Mouse (Mus musculus) brown adipose tissue, adult 24 weeks (tissue): ENCODE results near the gene Plekha6. TPM values are rescaled to one million over a fixed set of nuclear protein-coding genes. Genes with fewer than 3 reads are reported as not detected.

Experiments
- H3K27ac ChIP-seq: fragments of 200-500 bp; replicated peaks from 2 replicates; pipeline ENCODE4 v1.5.1; 2012; ENCODE audit warnings: low read depth, mild to moderate bottlenecking, low read length
- H3K4me1 ChIP-seq: fragments of 200-500 bp; 2 replicates; pipeline ENCODE4 v1.6.1; 2012; ENCODE audit warnings: low read length, mixed read lengths; ENCODE audit not compliant: control insufficient read depth, insufficient read depth, insufficient read length
- H3K4me3 ChIP-seq: fragments of 200-500 bp; 2 replicates; pipeline ENCODE4 v1.5.1; 2012; ENCODE audit warnings: low read depth, mild to moderate bottlenecking, low read length, moderate library complexity; ENCODE audit not compliant: insufficient read depth
- polyA plus RNA-seq: library from polyadenylated mRNA; stranded (reverse); fragments of >200 nt; gene quantifications from 2 replicates; pipeline ENCODE4 v1.2.4, GENCODE M21; 2012; ENCODE audit not compliant: missing spikeins, insufficient read depth, insufficient read length

Plekha6 gene
- polyA plus RNA-seq, 1 experiment: 4.2 TPM

DNA sequence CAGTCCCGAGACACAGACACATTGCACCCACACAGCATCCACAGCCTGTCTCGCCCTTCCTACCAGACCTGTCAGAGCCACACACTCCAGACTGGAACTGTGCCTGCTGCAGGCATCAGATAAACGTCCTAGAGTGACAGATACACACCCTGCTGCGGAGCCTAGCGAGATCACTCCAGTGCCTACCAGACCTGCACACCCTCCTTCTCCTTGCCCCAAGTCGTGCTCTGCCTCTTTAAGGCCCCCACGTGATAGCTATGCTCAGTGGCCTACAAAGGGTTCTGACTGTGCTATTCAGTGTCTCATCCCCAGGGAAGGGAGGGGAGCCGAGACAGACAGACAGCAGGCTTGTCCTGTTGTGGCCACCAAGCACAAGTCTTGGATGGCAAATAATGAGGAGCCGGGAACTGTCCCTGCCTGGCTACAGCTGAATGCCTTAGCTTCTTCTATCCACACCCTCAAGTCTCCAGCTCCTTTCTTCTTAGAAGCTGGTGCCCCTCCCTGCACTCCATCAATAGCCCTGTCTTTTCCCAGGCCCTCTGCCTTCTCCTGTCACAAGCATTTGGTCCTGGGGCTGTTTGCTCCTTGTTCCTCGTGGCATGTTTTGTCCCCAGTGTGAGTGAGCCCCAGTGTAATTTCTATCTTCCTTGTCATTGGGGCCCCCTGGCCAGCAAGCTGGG is 103.9 kb downstream of the Plekha6 start:
- Histone ChIP-seq H3K27ac (no peak overlapping the region), H3K4me3 (no peak overlapping the region), H3K4me1 (no peaks in the 10 kb centered on the region)

DNA sequence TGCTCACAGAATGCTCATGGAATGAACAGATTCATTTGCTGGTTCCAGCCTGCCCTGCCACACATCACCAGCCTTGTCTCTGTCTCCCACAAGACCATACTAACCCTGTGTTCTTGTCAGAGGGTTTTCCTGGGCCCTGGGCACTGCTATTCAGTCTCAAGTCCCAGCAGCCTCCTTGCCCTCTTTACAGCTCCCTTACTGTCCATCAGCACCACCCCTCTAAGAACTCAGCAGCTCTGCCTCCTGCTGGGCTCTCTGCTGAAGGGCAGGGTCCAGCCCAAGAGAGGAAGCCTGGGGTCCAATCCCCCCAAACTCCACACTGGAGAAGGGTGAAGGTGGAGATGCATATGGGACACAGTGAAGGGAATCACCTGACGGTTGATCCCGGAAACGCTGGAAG is 104.5 kb downstream of the Plekha6 start:
- H3K4me3 ChIP-seq: no peak overlapping the region
- no peaks in the 10 kb centered on the region for H3K4me1 ChIP-seq
- H3K27ac ChIP-seq: no peak overlapping the region

DNA sequence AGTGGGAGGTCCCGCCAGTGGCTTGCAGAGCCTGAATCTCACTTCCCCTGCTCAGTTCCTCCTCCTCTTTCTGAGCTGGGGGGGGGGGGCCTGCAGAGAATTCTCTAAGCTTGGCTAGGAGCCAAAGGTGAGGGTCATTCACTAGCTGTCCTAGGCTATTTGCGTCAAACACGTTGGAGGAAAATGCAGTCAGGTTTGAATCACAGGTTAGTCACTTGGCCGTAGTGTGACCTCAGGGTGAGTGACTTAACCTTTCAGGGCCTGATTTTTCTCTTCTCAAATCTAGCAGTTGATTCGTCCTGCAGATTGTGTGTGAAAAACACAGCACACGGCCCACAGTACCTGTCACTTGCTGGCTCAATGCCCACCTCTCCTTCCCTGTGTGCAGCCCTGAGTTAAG is 106.3 kb downstream of the Plekha6 start:
- H3K4me3 ChIP-seq: no peak overlapping the region
- no peaks in the 10 kb centered on the region for H3K4me1 ChIP-seq
- no peak overlapping the region for H3K27ac ChIP-seq

DNA sequence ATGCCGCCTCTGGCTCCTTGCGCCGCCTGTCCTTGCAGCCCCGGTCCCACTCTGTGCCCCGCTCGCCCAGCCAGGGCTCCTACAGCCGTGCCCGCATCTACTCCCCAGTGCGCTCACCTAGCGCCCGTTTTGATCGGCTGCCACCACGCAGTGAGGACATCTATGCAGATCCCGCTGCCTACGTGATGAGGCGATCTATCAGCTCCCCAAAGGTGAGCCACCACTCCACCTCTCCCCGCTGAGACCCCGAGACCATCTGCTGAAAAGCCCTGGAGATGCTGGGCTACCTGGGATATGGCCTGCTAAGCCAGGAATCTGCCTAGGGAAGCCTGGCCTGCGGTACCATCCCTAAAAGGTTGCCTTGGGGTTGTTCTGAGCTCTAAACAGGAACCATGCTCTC is 110.2 kb downstream of the Plekha6 start:
- no peak overlapping the region for H3K4me3 ChIP-seq
- no peaks in the 10 kb centered on the region for H3K4me1 ChIP-seq
- H3K27ac ChIP-seq: no peak overlapping the region

DNA sequence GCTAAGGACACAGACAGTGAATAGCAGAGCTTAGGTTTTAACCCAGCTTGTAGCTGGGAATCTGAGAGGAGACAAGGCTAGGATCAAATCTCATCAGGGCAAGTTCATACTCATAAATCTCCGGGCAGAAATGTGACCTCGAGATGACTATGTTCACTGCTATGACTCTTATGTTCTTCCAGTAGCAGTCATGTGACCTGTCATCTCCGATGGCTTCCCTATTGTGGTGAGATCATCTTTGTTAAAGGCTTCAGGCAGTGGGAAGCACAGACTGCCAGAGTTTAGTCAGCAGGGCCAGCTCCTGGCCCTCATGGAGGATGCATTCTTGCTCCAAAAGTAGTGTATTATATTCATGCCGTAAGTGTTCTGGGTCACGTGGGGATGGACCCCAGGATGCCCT is 113.0 kb downstream of the Plekha6 start:
- no peaks in the 10 kb centered on the region for H3K4me1 ChIP-seq
- no peak overlapping the region for H3K4me3 ChIP-seq
- H3K27ac ChIP-seq: no peak overlapping the region

DNA sequence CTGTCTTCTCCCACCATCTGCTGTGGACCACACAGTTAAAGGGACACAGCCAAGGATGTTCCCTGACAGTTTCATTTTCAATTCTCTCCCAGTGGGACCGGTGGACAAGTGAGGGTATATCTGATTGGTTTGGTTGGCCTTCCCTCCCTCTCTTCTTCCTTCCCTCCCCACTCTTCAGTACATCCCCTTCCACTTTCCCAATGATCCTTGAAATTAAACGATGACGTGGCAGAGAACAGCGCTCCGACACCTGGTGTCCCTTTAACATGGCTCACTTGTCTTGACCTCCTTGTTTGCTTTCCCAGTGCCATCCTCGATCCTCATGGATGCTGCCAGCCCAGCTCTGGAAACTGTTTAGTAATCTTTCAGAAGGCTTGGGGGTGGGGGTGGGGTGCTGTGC is 114.5 kb downstream of the Plekha6 start:
- Histone ChIP-seq H3K4me1 (no peaks in the 10 kb centered on the region), H3K27ac (no peak overlapping the region), H3K4me3 (no peak overlapping the region)

DNA sequence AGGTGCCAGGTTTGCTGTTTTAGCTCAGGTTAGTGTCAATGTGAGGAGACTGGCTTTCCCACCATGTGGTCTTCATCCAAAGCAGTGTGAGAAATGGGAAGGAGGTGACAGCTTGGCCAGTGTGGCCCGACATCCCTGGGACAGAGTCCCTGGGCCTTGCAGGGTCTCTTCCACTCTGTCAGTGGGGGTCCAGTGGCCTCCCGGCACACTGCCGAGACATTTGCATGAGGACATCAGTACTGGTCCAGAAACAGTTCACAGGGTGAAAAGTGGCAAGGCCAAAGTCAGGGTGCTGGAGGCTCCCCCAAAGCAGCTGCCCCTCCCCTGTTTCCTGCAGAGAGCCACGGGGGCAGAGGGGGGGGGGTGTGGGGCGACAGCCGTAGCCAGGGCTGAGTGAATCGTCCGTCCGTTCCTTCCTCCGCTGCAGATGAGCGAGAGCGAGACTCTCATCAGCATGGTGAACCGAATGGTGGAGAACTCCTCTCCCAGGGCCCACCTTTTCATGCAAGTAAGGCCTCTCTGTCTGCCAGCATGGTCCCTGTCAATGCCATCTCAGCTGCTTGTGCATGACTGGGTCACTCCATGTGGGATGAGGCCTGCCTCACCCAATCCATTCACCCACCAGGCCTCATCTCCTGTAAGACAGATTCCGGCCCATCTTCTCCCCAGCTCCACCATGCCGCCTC is 115.1 kb downstream of the Plekha6 start:
- H3K4me1 ChIP-seq: no peaks in the 10 kb centered on the region
- no peak overlapping the region for H3K4me3 ChIP-seq
- no peak overlapping the region for H3K27ac ChIP-seq

DNA sequence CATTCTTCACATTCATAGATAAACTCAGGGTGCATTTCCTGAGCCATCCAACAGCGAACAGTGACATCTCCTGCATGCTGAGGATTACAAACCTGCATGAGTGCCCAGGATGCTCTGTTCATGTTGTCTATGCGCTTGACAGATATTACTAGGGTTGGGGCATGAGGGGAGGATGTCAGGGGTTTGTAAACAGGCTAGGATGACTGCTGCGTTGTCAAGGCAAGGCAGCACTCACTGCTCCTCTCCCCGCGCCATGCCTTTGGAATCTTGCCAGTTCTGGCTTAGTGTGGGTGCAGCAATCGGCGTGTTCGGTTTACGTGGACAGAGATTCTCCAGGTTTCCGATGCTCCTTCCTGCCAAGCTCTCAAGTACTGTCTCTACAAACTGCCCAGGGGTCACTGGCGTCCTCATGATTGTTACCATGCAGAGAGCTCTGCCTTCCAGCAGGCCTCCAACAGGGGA is 115.7 kb downstream of the Plekha6 start:
- Histone ChIP-seq H3K4me3 (no peak overlapping the region), H3K4me1 (no peaks in the 10 kb centered on the region), H3K27ac (no peak overlapping the region)

DNA sequence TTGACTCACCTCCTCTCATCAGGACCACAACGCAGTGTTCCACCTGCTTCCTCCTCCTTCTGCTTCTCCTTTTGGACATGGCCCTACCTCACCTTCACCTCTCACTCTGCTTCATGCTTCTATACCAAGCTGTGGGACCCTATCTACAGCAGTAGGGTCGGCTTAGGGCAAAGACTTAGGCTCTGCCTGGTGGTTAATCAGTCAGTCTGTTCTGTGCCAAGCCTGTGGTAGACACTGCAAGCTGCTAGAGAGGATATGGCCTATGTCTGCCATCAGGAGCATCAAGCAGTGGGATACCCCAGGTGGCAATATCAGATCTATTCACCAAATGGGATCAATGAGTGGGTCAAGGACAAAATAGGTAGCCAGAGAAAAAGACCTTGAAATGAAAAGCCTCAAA is 116.5 kb downstream of the Plekha6 start:
- Histone ChIP-seq H3K27ac (no peak overlapping the region), H3K4me1 (no peaks in the 10 kb centered on the region), H3K4me3 (no peak overlapping the region)

DNA sequence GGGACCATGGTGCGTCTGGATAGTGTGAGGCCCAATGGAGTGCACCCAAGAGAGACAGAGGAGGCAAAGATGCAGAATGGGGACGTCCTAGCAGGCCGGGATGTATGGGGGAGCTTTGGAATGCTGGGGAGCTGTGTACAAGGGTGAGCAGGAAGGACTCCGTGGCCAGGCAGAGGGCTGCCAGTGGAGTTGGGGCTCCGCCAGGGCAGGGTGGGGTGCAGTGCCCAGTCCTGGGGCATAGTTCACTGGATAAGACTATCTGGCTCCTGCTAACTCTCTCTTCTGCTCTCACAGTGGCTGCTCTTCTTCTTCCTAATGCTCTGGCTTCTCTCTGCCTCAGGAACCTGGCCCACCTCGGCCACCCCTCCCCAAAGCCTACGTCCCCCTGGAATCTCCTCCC is 121.9 kb downstream of the Plekha6 start:
- H3K4me3 ChIP-seq: no peak overlapping the region
- H3K4me1 ChIP-seq: no peaks in the 10 kb centered on the region
- H3K27ac ChIP-seq: no peak overlapping the region

DNA sequence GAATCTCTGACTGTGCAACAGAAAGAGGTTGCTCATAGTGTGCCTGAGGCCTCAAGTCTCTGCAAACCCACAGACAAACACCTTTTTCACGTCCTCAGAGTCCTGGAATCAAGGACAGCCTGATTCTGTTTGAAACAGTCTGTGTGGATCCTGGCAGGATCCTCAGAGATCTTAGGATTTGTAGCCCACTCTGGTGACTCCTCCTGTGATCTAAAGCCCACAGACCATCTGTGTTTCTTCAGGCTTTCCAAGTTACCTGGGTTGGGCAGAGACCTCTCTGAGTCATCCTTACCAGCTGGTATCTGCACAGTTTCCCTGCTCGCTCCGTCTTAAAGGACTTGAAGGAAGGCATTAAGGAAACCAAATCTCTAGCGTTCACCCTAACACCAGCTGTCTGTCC is 123.0 kb downstream of the Plekha6 start:
- Histone ChIP-seq H3K27ac (no peak overlapping the region), H3K4me3 (no peak overlapping the region), H3K4me1 (no peaks in the 10 kb centered on the region)

DNA sequence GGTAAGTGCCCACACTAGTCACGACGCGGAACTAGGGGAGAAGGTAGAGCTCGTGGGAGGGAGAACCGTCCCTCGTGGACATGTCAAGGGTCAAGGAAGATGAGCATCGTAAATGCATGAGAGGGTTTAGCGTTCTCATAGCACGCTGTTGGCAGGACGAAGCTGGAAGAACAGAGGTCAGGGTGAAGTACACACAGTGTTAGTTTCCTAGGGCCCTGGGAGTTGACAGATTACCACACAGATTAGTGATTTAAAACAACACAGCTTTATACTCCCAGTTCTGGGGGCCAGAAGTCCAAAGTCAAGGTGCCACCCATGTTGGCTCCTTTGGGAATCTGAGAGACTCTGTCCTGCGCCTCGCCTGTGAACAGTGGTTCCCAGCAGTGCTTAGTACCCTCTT is 123.9 kb downstream of the Plekha6 start:
- Histone ChIP-seq H3K27ac (no peak overlapping the region), H3K4me3 (no peak overlapping the region), H3K4me1 (no peaks in the 10 kb centered on the region)

DNA sequence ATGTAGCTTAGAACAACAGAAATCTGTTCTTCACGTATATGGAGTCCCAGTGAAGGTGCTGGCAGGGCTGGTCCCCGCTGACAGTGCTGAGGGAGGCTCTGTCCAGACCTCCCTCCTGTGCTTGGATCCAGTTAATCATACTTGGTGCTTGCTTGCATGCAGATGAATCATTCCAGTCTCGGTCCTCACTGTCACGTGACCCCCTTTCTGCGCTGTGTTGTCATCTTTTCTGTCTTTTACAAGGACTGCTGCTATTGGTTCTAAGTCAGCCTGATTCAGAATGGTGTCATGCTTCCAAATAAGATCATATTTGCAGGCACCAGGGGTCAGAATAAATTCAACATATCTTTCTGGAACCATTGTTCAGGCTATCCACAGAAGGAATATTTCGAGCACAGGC is 127.9 kb downstream of the Plekha6 start:
- no peak overlapping the region for H3K27ac ChIP-seq
- no peak overlapping the region for H3K4me3 ChIP-seq
- no peaks in the 10 kb centered on the region for H3K4me1 ChIP-seq

DNA sequence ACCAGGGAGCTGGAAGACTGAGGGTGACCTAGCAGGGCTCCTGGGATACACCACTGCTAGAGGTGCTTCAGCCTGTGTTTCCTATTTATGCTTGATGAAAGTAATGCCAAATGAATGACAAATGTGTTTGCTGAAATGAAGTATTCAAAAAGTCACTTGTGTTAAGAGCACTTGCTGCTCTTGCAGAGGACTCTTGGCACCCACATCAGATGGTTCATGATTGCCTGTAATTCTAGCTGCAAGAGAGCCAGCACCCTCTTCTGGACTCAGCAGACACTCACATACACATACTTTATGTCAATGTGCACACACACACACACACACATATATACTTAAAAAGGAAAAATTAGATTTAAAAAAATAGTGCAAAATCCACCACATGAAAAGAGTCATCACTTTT is 128.6 kb downstream of the Plekha6 start:
- Histone ChIP-seq H3K27ac (no peak overlapping the region), H3K4me1 (no peaks in the 10 kb centered on the region), H3K4me3 (no peak overlapping the region)

DNA sequence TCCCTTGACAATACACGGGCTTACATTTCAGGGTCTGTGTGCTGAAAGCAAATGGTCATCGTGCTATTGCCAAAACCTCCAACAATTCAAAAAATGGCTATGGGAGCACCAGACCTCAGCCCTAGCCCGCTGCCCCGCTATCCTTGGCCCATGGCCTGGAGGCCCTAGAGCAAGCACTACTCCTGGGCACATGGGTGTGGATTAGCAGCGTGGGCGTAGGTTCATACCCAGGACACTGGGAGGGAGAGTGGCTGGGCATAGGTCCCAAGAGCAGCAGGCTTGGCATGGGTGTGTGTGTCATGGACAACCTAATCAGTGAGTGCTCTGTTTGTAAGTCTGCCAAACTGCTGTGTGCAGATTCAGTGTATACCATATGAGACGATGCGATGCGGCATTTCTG is 132.4 kb downstream of the Plekha6 start:
- Histone ChIP-seq H3K4me3 (no peak overlapping the region), H3K4me1 (no peaks in the 10 kb centered on the region), H3K27ac (no peak overlapping the region)

DNA sequence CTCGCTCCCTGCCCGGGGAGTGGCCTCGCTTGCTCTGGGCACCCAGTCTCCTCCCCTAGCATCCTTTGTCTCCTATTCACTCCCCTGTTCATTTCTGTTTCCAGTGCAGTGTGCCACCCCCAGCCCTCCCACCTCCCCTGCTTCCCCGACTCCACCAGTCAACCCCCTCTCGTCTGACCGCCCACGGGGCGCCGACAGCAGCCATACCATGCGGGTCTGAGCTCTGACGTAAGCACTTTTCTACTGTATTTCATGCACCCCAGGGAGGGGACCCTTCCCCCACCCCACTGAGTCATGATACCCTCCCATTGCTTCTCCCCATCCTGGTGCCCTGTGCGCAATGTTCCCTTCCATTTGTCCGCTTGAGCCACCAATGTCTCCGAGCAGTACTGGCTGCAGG is 134.8 kb downstream of the Plekha6 start:
- Histone ChIP-seq H3K27ac (no peak overlapping the region), H3K4me1 (no peaks in the 10 kb centered on the region), H3K4me3 (no peak overlapping the region)
